In genomic region chr14:99632444-99632843, GRCm38 (mm10) we compare ENCODE assay signal across 15 mouse cellular contexts.
DNase-seq lines count a peak whose midpoint lies in the region.
"Had no signal": no experiment of that assay in that cellular context is flagged by ENCODE, and none has a peak within 500 bp of the region (broad histone marks: within the 10 kb centered on the region; RNA-seq: fewer than 3 reads in every experiment).

No protein-coding gene starts in this region.

- peak; percentile 53 for DNase-seq in urinary bladder, postnatal 14 days (ENCODE audit: low spot score)
- DNase-seq in urinary bladder, postnatal 25 days (ENCODE audit: low spot score) = no peak
- peak; percentile 33 for DNase-seq in Muller cell, postnatal 12 days (ENCODE audit: inconsistent ontology term)
- peak; percentile 59 for DNase-seq in fibroblast of lung, adult 2 months (ENCODE audit: low read depth)
- DNase-seq in yolk sac, embryonic 10.5 days (ENCODE audit: low spot score) = peak; percentile 35
- no peak for DNase-seq in T-cell, adult 2 months (ENCODE audit: low spot score)
- no peak for DNase-seq in thymus, postnatal 10 days (ENCODE audit: low spot score in 2 of 2)
- DNase-seq: adrenal gland, postnatal 36 days; cerebellum, adult 9-10 months; heart, adult 11 months; heart, postnatal 10 days; kidney, adult 11 months; liver, postnatal 0 days; right cerebral cortex, adult 18-20 months; thymus, postnatal 14 days had no signal

Comparison
In these comparisons a context has a peak if more than half of its experiments do, and no peak if none do; other contexts are left out.
1. DNase-seq: peak in urinary bladder, postnatal 14 days (single experiment), Muller cell, postnatal 12 days (single experiment), fibroblast of lung, adult 2 months (single experiment) and yolk sac, embryonic 10.5 days (single experiment); none in urinary bladder, postnatal 25 days (single experiment), T-cell, adult 2 months (single experiment) and thymus, postnatal 10 days (0 of 2).